Mouse (Mus musculus): ENCODE data around the gene Ptgds.

DNA sequence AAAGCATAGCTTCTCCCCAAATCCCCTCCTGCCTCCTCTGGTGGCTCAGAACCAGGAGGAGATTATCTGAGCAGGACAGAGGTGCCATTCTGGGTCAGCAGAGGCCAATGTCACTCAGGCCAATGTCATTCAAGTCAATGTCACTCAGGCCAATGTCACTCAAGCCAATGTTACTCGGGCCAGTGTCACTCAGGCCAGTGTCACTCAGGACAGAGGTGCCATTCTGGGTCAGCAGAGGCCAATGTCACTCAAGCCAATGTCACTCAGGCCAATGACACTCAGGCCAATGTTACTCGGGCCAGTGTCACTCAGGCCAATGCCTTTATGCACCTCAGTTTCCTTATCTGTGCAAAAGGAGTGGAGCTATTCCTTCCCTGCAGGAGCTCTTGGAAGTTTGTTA lies 2.7 kb upstream of the Ptgds start:
- TF ChIP-seq CTCF (conservative IDR thresholded peaks at IDR 0.05; ENCODE audit: low read length) (no peak), NANOG (IDR thresholded peaks at IDR 0.05; ENCODE audit: borderline replicate concordance, low read length) (no peak)

Measured in E14TG2a.4 (cell line).